Mouse (Mus musculus) heart, embryonic 10.5 days (tissue): ENCODE results near the gene Cuedc1. TPM values are rescaled to one million over a fixed set of nuclear protein-coding genes. Genes with fewer than 3 reads are reported as not detected.

Source experiments
- DNase-seq: peaks from one replicate; pipeline ENCODE4 v3.0.0-alpha.2; 2017; ENCODE audit warnings: low spot score
- H3K27ac ChIP-seq: fragments of 300-500 bp; sonication (generic); 2 replicates; pipeline ENCODE4 v1.5.1; 2016; ENCODE audit warnings: mild to moderate bottlenecking
- H3K27me3 ChIP-seq: fragments of 300-500 bp; sonication (generic); 2 replicates; pipeline ENCODE4 v1.6.1; 2016; ENCODE audit warnings: mild to moderate bottlenecking; ENCODE audit not compliant: poor library complexity, insufficient read depth, severe bottlenecking
- H3K36me3 ChIP-seq: fragments of 300-500 bp; sonication (generic); 2 replicates; pipeline ENCODE4 v1.6.1; 2016; ENCODE audit warnings: mild to moderate bottlenecking, moderate library complexity
- H3K4me1 ChIP-seq: fragments of 300-500 bp; sonication (generic); 2 replicates; pipeline ENCODE4 v1.6.1; 2016; ENCODE audit warnings: mild to moderate bottlenecking
- H3K4me3 ChIP-seq: fragments of 300-500 bp; sonication (generic); 2 replicates; pipeline ENCODE4 v1.5.1; 2016; ENCODE audit warnings: mild to moderate bottlenecking, moderate library complexity
- H3K9me3 ChIP-seq: fragments of 300-500 bp; sonication (generic); 2 replicates; pipeline ENCODE4 v1.6.1; 2016; ENCODE audit warnings: mild to moderate bottlenecking, moderate library complexity
- WGBS: fragments of 180-500 bp; shearing (Covaris S2); methylation state at CpG from one replicate; pipeline ENCODE4 v1.1.7; 2016; 5-methylcytosine and 5-hydroxymethylcytosine counted together
- polyA plus RNA-seq: library from polyadenylated mRNA; unstranded; fragments of >200 nt; fragmentation: Nextera tagmentation; extraction: Ambion mirVana; gene quantifications from 2 replicates; pipeline ENCODE4 v1.2.1, GENCODE M21; 2016

The Cuedc1 gene
- polyA plus RNA-seq: 15.1 and 17.9 TPM in 2 replicates

- Histone ChIP-seq H3K9me3 (no peaks in the 10 kb centered on the region), H3K36me3 (peaks cover 3% of the 10 kb centered on the region; the same call in 1 of the 2 replicates), H3K27me3 (peaks cover 5% of the 10 kb centered on the region; the same call in 1 of the 2 replicates), H3K27ac (peak within 1 kb of the TSS; percentile 100), H3K4me1 (peaks cover 45% of the 10 kb centered on the region), H3K4me3 (peak within 1 kb of the TSS; percentile 95)
- no peak for DNase-seq
- WGBS: 16% methylated on average over 17 of the region's 17 CpGs
Observed at GRCm38 (mm10) chr11:88098021-88098729, at the start of gene Cuedc1. TSS of gene Cuedc1 (plus strand) at chr11:88098058.

GRCm38 (mm10) chr11:88048961-88049670 is 48.7 kb upstream of the Cuedc1 start:
- H3K27ac ChIP-seq: peak overlapping the region; percentile 100
- no peak for DNase-seq
- peak overlapping the region; percentile 98 for H3K4me3 ChIP-seq
- H3K9me3 ChIP-seq: no peaks in the 10 kb centered on the region
- H3K4me1 ChIP-seq: peaks cover 16% of the 10 kb centered on the region
- no peaks in the 10 kb centered on the region for H3K27me3 ChIP-seq
- H3K36me3 ChIP-seq: peaks cover 51% of the 10 kb centered on the region
- 31% methylated on average over 26 of the region's 26 CpGs for WGBS

- Histone ChIP-seq H3K9me3 (no peaks in the 10 kb centered on the region), H3K27ac (no peak overlapping the region), H3K27me3 (no peaks in the 10 kb centered on the region), H3K4me1 (peaks cover 16% of the 10 kb centered on the region), H3K4me3 (peak overlapping the region; percentile 98), H3K36me3 (peaks cover 51% of the 10 kb centered on the region)
- DNase-seq: no peak
Observed at GRCm38 (mm10) chr11:88049732-88050131, 48.1 kb upstream of the Cuedc1 start.

- Histone ChIP-seq H3K36me3 (peaks cover 51% of the 10 kb centered on the region), H3K9me3 (no peaks in the 10 kb centered on the region), H3K4me3 (no peak overlapping the region), H3K4me1 (peaks cover 12% of the 10 kb centered on the region), H3K27me3 (no peaks in the 10 kb centered on the region), H3K27ac (no peak overlapping the region)
- no peak for DNase-seq
- WGBS: 88% methylated on average over 4 of the region's 4 CpGs
Observed at GRCm38 (mm10) chr11:88052638-88053037, 45.2 kb upstream of the Cuedc1 start.

GRCm38 (mm10) chr11:88053821-88054220 is 44.0 kb upstream of the Cuedc1 start:
- no peaks in the 10 kb centered on the region for H3K9me3 ChIP-seq
- no peak for DNase-seq
- peaks cover 12% of the 10 kb centered on the region for H3K4me1 ChIP-seq
- H3K27me3 ChIP-seq: no peaks in the 10 kb centered on the region
- no peak overlapping the region for H3K4me3 ChIP-seq
- H3K36me3 ChIP-seq: peaks cover 51% of the 10 kb centered on the region
- H3K27ac ChIP-seq: no peak overlapping the region
- 68% methylated on average over 3 of the region's 3 CpGs for WGBS

- peaks cover 43% of the 10 kb centered on the region for H3K36me3 ChIP-seq
- no peaks in the 10 kb centered on the region for H3K9me3 ChIP-seq
- no peak overlapping the region for H3K27ac ChIP-seq
- peaks cover 7% of the 10 kb centered on the region for H3K4me1 ChIP-seq
- no peak overlapping the region for H3K4me3 ChIP-seq
- WGBS: 84% methylated on average over 1 of the region's 1 CpGs
- H3K27me3 ChIP-seq: no peaks in the 10 kb centered on the region
- DNase-seq: no peak
Observed at GRCm38 (mm10) chr11:88054589-88054988, 43.3 kb upstream of the Cuedc1 start.

GRCm38 (mm10) chr11:88055777-88056176 is 42.1 kb upstream of the Cuedc1 start:
- WGBS: 87% methylated on average over 2 of the region's 2 CpGs
- H3K4me3 ChIP-seq: no peak overlapping the region
- H3K36me3 ChIP-seq: peaks cover 31% of the 10 kb centered on the region
- no peak overlapping the region for H3K27ac ChIP-seq
- DNase-seq: no peak
- H3K9me3 ChIP-seq: no peaks in the 10 kb centered on the region
- H3K27me3 ChIP-seq: no peaks in the 10 kb centered on the region
- no peaks in the 10 kb centered on the region; the same call in 1 of the 2 replicates for H3K4me1 ChIP-seq

- Histone ChIP-seq H3K27me3 (no peaks in the 10 kb centered on the region), H3K36me3 (peaks cover 11% of the 10 kb centered on the region), H3K9me3 (no peaks in the 10 kb centered on the region), H3K4me3 (no peak overlapping the region), H3K27ac (no peak overlapping the region), H3K4me1 (no peaks in the 10 kb centered on the region)
- 66% methylated on average over 2 of the region's 2 CpGs for WGBS
- no peak for DNase-seq
Observed at GRCm38 (mm10) chr11:88057788-88058187, 40.1 kb upstream of the Cuedc1 start.

- no peak for DNase-seq
Observed at GRCm38 (mm10) chr11:88059141-88059540, 38.7 kb upstream of the Cuedc1 start.

GRCm38 (mm10) chr11:88061892-88062625 is 35.8 kb upstream of the Cuedc1 start:
- no peaks in the 10 kb centered on the region for H3K27me3 ChIP-seq
- 76% methylated on average over 2 of the region's 2 CpGs for WGBS
- H3K9me3 ChIP-seq: no peaks in the 10 kb centered on the region
- H3K27ac ChIP-seq: no peak overlapping the region
- H3K4me1 ChIP-seq: 0 out of 2 replicates have a peak, but pooled peaks cover under 1% of the 10 kb centered on the region
- DNase-seq: no peak
- H3K4me3 ChIP-seq: no peak overlapping the region
- H3K36me3 ChIP-seq: no peaks in the 10 kb centered on the region

More at GRCm38 (mm10) chr11:88059141-88059540, 38.7 kb upstream of the Cuedc1 start:
- WGBS: 46% methylated on average over 2 of the region's 2 CpGs
- H3K27ac ChIP-seq: no peak overlapping the region
- H3K4me3 ChIP-seq: no peak overlapping the region
- H3K27me3 ChIP-seq: no peaks in the 10 kb centered on the region
- no peaks in the 10 kb centered on the region for H3K36me3 ChIP-seq
- no peaks in the 10 kb centered on the region for H3K4me1 ChIP-seq
- H3K9me3 ChIP-seq: no peaks in the 10 kb centered on the region

GRCm38 (mm10) chr11:88065732-88066131 is 32.1 kb upstream of the Cuedc1 start:
- Histone ChIP-seq H3K27ac (no peak overlapping the region), H3K4me3 (no peak overlapping the region), H3K27me3 (no peaks in the 10 kb centered on the region), H3K4me1 (peaks cover 15% of the 10 kb centered on the region), H3K9me3 (no peaks in the 10 kb centered on the region), H3K36me3 (no peaks in the 10 kb centered on the region)
- DNase-seq: no peak

GRCm38 (mm10) chr11:88067191-88067585 is 30.7 kb upstream of the Cuedc1 start:
- no peak for DNase-seq
- Histone ChIP-seq H3K4me1 (peaks cover 29% of the 10 kb centered on the region), H3K4me3 (peak overlapping the region; percentile 97), H3K9me3 (no peaks in the 10 kb centered on the region), H3K36me3 (no peaks in the 10 kb centered on the region), H3K27me3 (no peaks in the 10 kb centered on the region), H3K27ac (peak overlapping the region; percentile 99)
- 2% methylated on average over 8 of the region's 8 CpGs for WGBS
